In genomic region chr19:55569114-55569513, GRCm38 (mm10) we compare ENCODE assay signal across 21 mouse cellular contexts.
"Had no signal": no experiment of that assay in that cellular context is flagged by ENCODE, and none has a peak within 500 bp of the region (broad histone marks: within the 10 kb centered on the region; RNA-seq: fewer than 3 reads in every experiment).

No protein-coding gene starts in this region.

- H3K4me3 ChIP-seq: limb, embryonic 12.5 days; limb, embryonic 15.5 days; midbrain, embryonic 12.5 days; midbrain, embryonic 15.5 days; myocyte; neural tube, embryonic 13.5 days had no signal

- H3K9ac ChIP-seq: limb, embryonic 12.5 days; limb, embryonic 15.5 days; liver, embryonic 14.5 days; liver, postnatal 0 days; lung, embryonic 14.5 days; midbrain, embryonic 12.5 days; midbrain, embryonic 15.5 days; neural tube, embryonic 13.5 days had no signal

- H3K27ac ChIP-seq: limb, embryonic 12.5 days; limb, embryonic 15.5 days; liver, embryonic 14.5 days; macrophage; midbrain, embryonic 12.5 days; midbrain, embryonic 15.5 days; neural tube, embryonic 13.5 days had no signal

- ATAC-seq: liver, postnatal 0 days; lung, postnatal 0 days; midbrain, embryonic 15.5 days had no signal

- H3K27me3 ChIP-seq: limb, embryonic 12.5 days; limb, embryonic 15.5 days; midbrain, embryonic 12.5 days; midbrain, embryonic 15.5 days had no signal

- H3K36me3 ChIP-seq: limb, embryonic 12.5 days; limb, embryonic 15.5 days; midbrain, embryonic 12.5 days; midbrain, embryonic 15.5 days; neural tube, embryonic 13.5 days had no signal

- H3K9me3 ChIP-seq: limb, embryonic 12.5 days; limb, embryonic 15.5 days; midbrain, embryonic 12.5 days; midbrain, embryonic 15.5 days; neural tube, embryonic 13.5 days had no signal

- DNase-seq: kidney, postnatal 14 days; kidney, postnatal 4 days; left cerebral cortex, postnatal 4 days; liver, postnatal 0 days; lung, embryonic 14.5 days; retina, postnatal 1 day; right cerebral cortex, postnatal 25 days; spleen, adult 18-20 months; thymus, adult 2 months; thymus, postnatal 14 days; thymus, postnatal 4 days had no signal

- H3K4me1 ChIP-seq: midbrain, embryonic 12.5 days; midbrain, embryonic 15.5 days had no signal

- H3K4me2 ChIP-seq: limb, embryonic 12.5 days; limb, embryonic 15.5 days; liver, embryonic 11.5 days; lung, embryonic 14.5 days; midbrain, embryonic 12.5 days; midbrain, embryonic 15.5 days; neural tube, embryonic 13.5 days had no signal
